Mouse (Mus musculus): ENCODE results near the gene Mcu.

Gene Mcu

GRCm38 (mm10) chr10:59539533-59539875 is 77.0 kb downstream of the Mcu start:
- in situ Hi-C loops (cut with MboI, MseI) = no loop called here

GRCm38 (mm10) chr10:59538767-59539532 is 77.5 kb downstream of the Mcu start:
- in situ Hi-C loops (cut with MboI, MseI) = no loop called here

GRCm38 (mm10) chr10:59538063-59538462 is 78.4 kb downstream of the Mcu start:
- in situ Hi-C loops (cut with MboI, MseI) = no loop called here

GRCm38 (mm10) chr10:59537579-59537978 is 78.9 kb downstream of the Mcu start:
- in situ Hi-C loops (cut with MboI, MseI) = no loop called here

GRCm38 (mm10) chr10:59532256-59532655 is 84.2 kb downstream of the Mcu start:
- in situ Hi-C loops (cut with MboI, MseI) = no loop called here

- in situ Hi-C loops (cut with MboI, MseI) = loop anchor here in 1 of 2 experiments (5.0 kb wide), 1 partner anchor 79 kb away; no protein-coding TSS in a partner anchor
Measured at GRCm38 (mm10) chr10:59527819-59528218, 88.7 kb downstream of the Mcu start.

GRCm38 (mm10) chr10:59527311-59527710 is 89.2 kb downstream of the Mcu start:
- in situ Hi-C loops (cut with MboI, MseI) = loop anchor here in 1 of 2 experiments (5.0 kb wide), 1 partner anchor 80 kb away; no protein-coding TSS in a partner anchor

GRCm38 (mm10) chr10:59524675-59525074 is 91.8 kb downstream of the Mcu start:
- in situ Hi-C loops (cut with MboI, MseI) = loop anchor here in 1 of 2 experiments (5.0 kb wide), 1 partner anchor 83 kb away; no protein-coding TSS in a partner anchor

GRCm38 (mm10) chr10:59523826-59524331 is 92.6 kb downstream of the Mcu start:
- in situ Hi-C loops (cut with MboI, MseI) = no loop called here

- in situ Hi-C loops (cut with MboI, MseI) = no loop called here
Measured at GRCm38 (mm10) chr10:59520701-59521100, 95.8 kb downstream of the Mcu start.

GRCm38 (mm10) chr10:59519411-59519810 is 97.1 kb downstream of the Mcu start:
- in situ Hi-C loops (cut with MboI, MseI) = no loop called here

GRCm38 (mm10) chr10:59517201-59517600 is 99.3 kb downstream of the Mcu start:
- in situ Hi-C loops (cut with MboI, MseI) = no loop called here

GRCm38 (mm10) chr10:59514739-59515464 is 101.6 kb downstream of the Mcu start:
- in situ Hi-C loops (cut with MboI, MseI) = no loop called here

GRCm38 (mm10) chr10:59512173-59512572 is 104.3 kb downstream of the Mcu start:
- in situ Hi-C loops (cut with MboI, MseI) = no loop called here

- in situ Hi-C loops (cut with MboI, MseI) = no loop called here
Measured at GRCm38 (mm10) chr10:59511427-59511963, 105.0 kb downstream of the Mcu start.

GRCm38 (mm10) chr10:59510713-59511426 is 105.6 kb downstream of the Mcu start:
- in situ Hi-C loops (cut with MboI, MseI) = no loop called here

- in situ Hi-C loops (cut with MboI, MseI) = no loop called here
Measured at GRCm38 (mm10) chr10:59509197-59509596, 107.3 kb downstream of the Mcu start.

GRCm38 (mm10) chr10:59506711-59507110 is 109.8 kb downstream of the Mcu start:
- in situ Hi-C loops (cut with MboI, MseI) = no loop called here

GRCm38 (mm10) chr10:59504291-59504690 is 112.2 kb downstream of the Mcu start:
- in situ Hi-C loops (cut with MboI, MseI) = no loop called here

- in situ Hi-C loops (cut with MboI, MseI) = no loop called here
Measured at GRCm38 (mm10) chr10:59503433-59504210, 112.9 kb downstream of the Mcu start.

- in situ Hi-C loops (cut with MboI, MseI) = no loop called here
Measured at GRCm38 (mm10) chr10:59502381-59502780, 114.1 kb downstream of the Mcu start.

Measured in T-helper 17 cell (primary cell).